Mouse (Mus musculus) spleen, adult 2 months (tissue): ENCODE data around the gene Chd5.

Experiments
- CTCF ChIP-seq: fragments of 200-500 bp; IDR thresholded peaks from 2 replicates; pipeline ENCODE4 v1.5.1; 2011; ENCODE audit warnings: mild to moderate bottlenecking, inconsistent platforms; ENCODE audit not compliant: insufficient read depth, insufficient read length, insufficient replicate concordance; ENCODE audit errors: extremely low read depth
- POLR2A ChIP-seq: fragments of 200-500 bp; IDR thresholded peaks from 2 replicates; pipeline ENCODE4 v1.6.1; 2011; ENCODE audit warnings: low read depth, low read length, inconsistent platforms

DNA sequence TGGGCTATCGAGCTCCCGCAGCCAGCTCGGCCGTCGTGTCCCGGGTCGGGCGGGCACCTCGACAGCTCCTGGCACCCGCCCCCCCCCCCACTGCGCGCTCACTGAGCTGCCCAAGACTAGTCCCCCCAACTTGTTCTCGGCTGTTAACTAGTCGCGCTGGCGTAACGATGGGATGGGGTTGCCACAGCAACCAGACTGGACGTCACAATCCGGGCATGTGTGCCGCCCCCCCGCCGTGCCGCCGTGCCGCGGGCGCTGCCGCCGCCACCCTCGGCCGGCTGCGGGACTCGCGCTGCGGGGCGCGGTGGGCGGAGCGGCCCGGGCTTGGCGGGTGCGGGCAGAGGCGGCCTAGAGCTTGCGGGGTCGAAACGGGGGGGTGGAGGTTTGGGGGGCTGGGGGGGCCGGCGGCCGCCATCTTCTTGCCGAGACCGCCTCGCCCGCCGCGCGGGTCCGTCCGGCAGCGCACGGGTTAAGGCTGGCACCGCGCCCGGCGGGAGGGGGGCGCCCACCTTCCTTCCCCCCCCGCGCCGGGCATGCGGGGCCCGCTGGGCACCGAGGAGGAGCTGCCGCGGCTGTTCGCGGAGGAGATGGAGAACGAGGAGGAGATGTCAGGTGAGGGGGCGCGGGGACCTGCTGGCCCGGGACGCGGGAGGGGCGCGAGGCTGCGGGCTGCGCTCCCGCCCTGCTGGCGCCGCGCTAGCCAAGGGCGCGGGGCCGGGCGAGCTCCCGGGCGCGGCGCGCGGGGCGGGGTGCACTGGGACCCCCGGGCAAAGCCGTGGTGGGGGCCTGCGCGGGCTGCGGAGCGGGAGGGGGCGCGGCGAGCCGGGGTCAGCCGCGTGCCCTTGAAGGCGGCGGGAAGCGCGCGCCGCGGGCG is at the start of gene Chd5:
- no peak for TF ChIP-seq CTCF
- TF ChIP-seq POLR2A, result no peak
